Mouse (Mus musculus) MN1 (cell line): ENCODE measurements around the gene Pdlim7.

Source experiments
- DNase-seq: peaks from one replicate; pipeline ENCODE4 v3.0.0-alpha.2; 2016; ENCODE audit warnings: low spot score

Gene Pdlim7

GRCm38 (mm10) chr13:55513111-55513748 lies at the start of gene Pdlim7:
Gene Pdlim7 (minus strand): TSS chr13:55513676.
- peak; percentile 97 for DNase-seq

GRCm38 (mm10) chr13:55557499-55557898 lies 44.0 kb upstream of the Pdlim7 start:
- no peak for DNase-seq

GRCm38 (mm10) chr13:55555921-55556320 lies 42.4 kb upstream of the Pdlim7 start:
- DNase-seq: no peak

- DNase-seq: no peak
These were observed 35.6 kb upstream of the Pdlim7 start for GRCm38 (mm10) chr13:55549061-55549460.

GRCm38 (mm10) chr13:55548426-55548825 lies 35.0 kb upstream of the Pdlim7 start:
- DNase-seq: no peak

GRCm38 (mm10) chr13:55547916-55548315 lies 34.4 kb upstream of the Pdlim7 start:
- no peak for DNase-seq

GRCm38 (mm10) chr13:55544792-55545191 lies 31.3 kb upstream of the Pdlim7 start:
- no peak for DNase-seq

- DNase-seq: no peak
These were observed 30.0 kb upstream of the Pdlim7 start for GRCm38 (mm10) chr13:55543447-55543846.

GRCm38 (mm10) chr13:55542891-55543290 lies 29.4 kb upstream of the Pdlim7 start:
- no peak for DNase-seq

GRCm38 (mm10) chr13:55540933-55541332 lies 27.5 kb upstream of the Pdlim7 start:
- DNase-seq: no peak

- DNase-seq: peak; percentile 100
These were observed 23.0 kb upstream of the Pdlim7 start, which contains the start of gene Ddx41 for GRCm38 (mm10) chr13:55536194-55537175. Gene Ddx41 (minus strand): TSS chr13:55536658.

GRCm38 (mm10) chr13:55535796-55536193 lies 22.3 kb upstream of the Pdlim7 start:
- DNase-seq: peak; percentile 19

GRCm38 (mm10) chr13:55535191-55535590 lies 21.7 kb upstream of the Pdlim7 start:
- DNase-seq: no peak

- DNase-seq: no peak
These were observed 15.9 kb upstream of the Pdlim7 start, which contains the start of gene Dok3 for GRCm38 (mm10) chr13:55529198-55529915. Gene Dok3 (minus strand): TSS chr13:55529296.

- DNase-seq: no peak
These were observed 14.6 kb upstream of the Pdlim7 start for GRCm38 (mm10) chr13:55527834-55528772.

- no peak for DNase-seq
These were observed 13.7 kb upstream of the Pdlim7 start for GRCm38 (mm10) chr13:55527212-55527611.

- peak; percentile 55 for DNase-seq
These were observed 12.5 kb upstream of the Pdlim7 start for GRCm38 (mm10) chr13:55525733-55526553.

- DNase-seq: no peak
These were observed 10.6 kb upstream of the Pdlim7 start for GRCm38 (mm10) chr13:55523951-55524600.

- no peak for DNase-seq
These were observed 9.8 kb upstream of the Pdlim7 start for GRCm38 (mm10) chr13:55523278-55523677.

GRCm38 (mm10) chr13:55522730-55523129 lies 9.3 kb upstream of the Pdlim7 start:
- DNase-seq: no peak
